Mouse (Mus musculus) lung, postnatal 0 days (tissue): ENCODE measurements around the gene Ak6.

Source experiments
- CTCF ChIP-seq: IDR thresholded peaks from 2 replicates; pipeline ENCODE4 v1.5.1; 2016; ENCODE audit warnings: antibody characterized with exemption, mild to moderate bottlenecking
- EP300 ChIP-seq: IDR thresholded peaks from 2 replicates; pipeline ENCODE4 v1.6.1; 2016; ENCODE audit warnings: antibody characterized with exemption, mild to moderate bottlenecking, control low read depth

DNA sequence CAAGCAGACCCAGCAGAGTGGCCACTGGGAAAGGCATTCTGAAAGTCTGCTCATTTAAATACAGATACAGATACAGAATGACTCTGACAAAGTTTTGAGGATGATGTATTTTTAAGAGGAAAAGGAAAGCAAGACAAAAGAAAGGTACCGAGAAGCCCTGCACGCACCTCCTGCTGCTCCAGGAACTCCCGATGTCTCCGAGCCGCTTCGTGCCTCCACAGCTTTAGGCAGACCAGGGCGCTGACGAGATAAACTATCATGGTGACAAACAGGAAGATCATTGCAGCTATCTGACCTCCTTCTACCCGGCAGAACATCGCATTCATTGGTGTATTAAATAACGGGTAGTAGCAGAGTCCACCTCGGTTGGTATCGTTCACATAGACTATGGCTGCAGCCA, 39.5 kb upstream of the Ak6 start:
- TF ChIP-seq CTCF (no peak), EP300 (no peak)
